Mouse (Mus musculus) limb, embryonic 11.5 days (tissue): ENCODE measurements around the gene Zc3h10. TPM values are rescaled to one million over a fixed set of nuclear protein-coding genes. Genes with fewer than 3 reads are reported as not detected.
"Not testable (repeated sequence)": the region's sequence is repeated elsewhere in the genome, so short reads cannot be mapped to it uniquely, and the experiment has no call there.

Source experiments
- ATAC-seq: fragments of 200-750 bp; cut with Nextera tagmentation; 2 replicates; pipeline ENCODE4 v1.8.0; 2017; ENCODE audit warnings: low read depth; ENCODE audit not compliant: insufficient number of reproducible peaks, low FRiP score, low TSS enrichment
- DNase-seq: peaks from one replicate; pipeline ENCODE4 v3.0.0-alpha.2; 2015; ENCODE audit warnings: low spot score
- H3K27ac ChIP-seq: fragments of 300-500 bp; sonication (generic); replicated peaks from 2 replicates; pipeline ENCODE4 v1.5.1; 2014; ENCODE audit warnings: low read depth, mild to moderate bottlenecking, low read length
- H3K27me3 ChIP-seq: fragments of 300-500 bp; sonication (generic); 2 replicates; pipeline ENCODE4 v1.6.1; 2014; ENCODE audit warnings: mild to moderate bottlenecking, low read length, mixed read lengths; ENCODE audit not compliant: control insufficient read depth, insufficient read depth
- H3K36me3 ChIP-seq: fragments of 300-500 bp; sonication (generic); 2 replicates; pipeline ENCODE4 v1.6.1; 2014; ENCODE audit warnings: mild to moderate bottlenecking, low read length, moderate library complexity, mixed read lengths; ENCODE audit not compliant: control insufficient read depth, insufficient read depth
- H3K4me1 ChIP-seq: fragments of 300-500 bp; sonication (generic); 2 replicates; pipeline ENCODE4 v1.6.1; 2014; ENCODE audit warnings: low read length, mixed read lengths; ENCODE audit not compliant: control insufficient read depth, insufficient read depth
- H3K4me2 ChIP-seq: fragments of 300-500 bp; sonication (generic); 2 replicates; pipeline ENCODE4 v1.6.1; 2014; ENCODE audit warnings: low read depth, mild to moderate bottlenecking, moderate library complexity; ENCODE audit not compliant: severe bottlenecking
- H3K4me3 ChIP-seq: fragments of 300-500 bp; sonication (generic); 2 replicates; pipeline ENCODE4 v1.5.1; 2014; ENCODE audit warnings: low read depth, low read length
- H3K9ac ChIP-seq: fragments of 300-500 bp; sonication (generic); 2 replicates; pipeline ENCODE4 v1.6.1; 2014; ENCODE audit warnings: mild to moderate bottlenecking, low read length
- H3K9me3 ChIP-seq: fragments of 300-500 bp; sonication (generic); 2 replicates; pipeline ENCODE4 v1.6.1; 2016; ENCODE audit warnings: low read length; ENCODE audit not compliant: control insufficient read depth
- WGBS: fragments of 180-500 bp; shearing (Covaris S2); extraction: QIAGEN DNeasy Blood & Tissue Kit; methylation state at CpG from one replicate; pipeline ENCODE4 v1.1.7; 2014; 5-methylcytosine and 5-hydroxymethylcytosine counted together
- polyA plus RNA-seq: library from polyadenylated mRNA; unstranded; fragments of >200 nt; fragmentation: Nextera tagmentation; extraction: Ambion mirVana; gene quantifications from 2 replicates; pipeline ENCODE4 v1.2.1, GENCODE M21; 2014

Zc3h10 gene
- polyA plus RNA-seq, 1 experiment from 2014 or later = 19.4 TPM

DNA sequence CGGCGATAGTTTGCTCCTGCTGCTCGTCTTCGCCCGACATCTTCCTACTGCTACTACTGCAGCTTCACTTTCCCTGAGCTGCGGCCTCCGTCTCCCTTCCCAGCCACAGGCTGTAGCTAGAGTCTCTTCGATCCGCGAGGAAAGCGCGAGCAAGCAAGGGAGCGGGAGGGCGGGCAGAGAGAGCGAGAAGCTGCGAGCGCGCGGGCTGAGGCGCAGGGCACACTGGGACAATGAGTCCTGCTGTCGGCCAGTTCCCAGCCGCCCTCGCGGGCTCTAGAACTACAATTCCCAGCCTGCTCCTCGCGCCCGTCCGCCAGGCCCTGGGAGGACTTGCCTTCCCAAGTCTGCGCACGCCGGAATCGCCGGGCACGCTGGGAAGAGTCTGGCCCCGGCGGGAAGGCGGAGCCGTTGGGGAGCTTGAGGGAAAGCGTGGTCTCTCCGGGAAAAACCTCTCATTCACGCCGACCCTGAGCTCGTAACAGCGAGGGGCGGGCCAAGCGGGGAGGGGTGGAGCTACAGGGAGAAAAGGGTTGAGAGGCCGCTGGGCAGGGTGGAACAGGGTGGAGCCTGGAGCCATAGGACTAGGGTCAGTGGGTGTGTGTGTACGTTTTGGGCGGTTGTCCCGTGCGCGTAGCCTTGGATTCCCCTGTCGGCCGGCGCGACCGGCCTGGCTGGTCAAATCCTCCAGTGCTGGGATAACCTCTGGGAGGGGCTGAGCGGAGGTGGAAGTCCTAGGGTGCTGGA is 18.4 kb upstream of the Zc3h10 start, which contains the start of gene Pa2g4:
Gene Pa2g4, minus strand, starts transcription at position 200 of the 744 bp plus-strand sequence.
- Histone ChIP-seq H3K9me3 (no peaks in the 10 kb centered on the region), H3K9ac (peak within 1 kb of the TSS; percentile 85), H3K36me3 (peaks cover 18% of the 10 kb centered on the region), H3K27me3 (no peaks in the 10 kb centered on the region), H3K4me2 (peak within 1 kb of the TSS; percentile 81), H3K4me1 (0 out of 2 replicates have a peak, but pooled peaks cover 3% of the 10 kb centered on the region), H3K4me3 (peak within 1 kb of the TSS; percentile 63), H3K27ac (peak within 1 kb of the TSS; percentile 78)
- ATAC-seq (peak; percentile 98), DNase-seq (peak; percentile 99)
- WGBS = 0% methylated on average over 58 of the region's 58 CpGs

DNA sequence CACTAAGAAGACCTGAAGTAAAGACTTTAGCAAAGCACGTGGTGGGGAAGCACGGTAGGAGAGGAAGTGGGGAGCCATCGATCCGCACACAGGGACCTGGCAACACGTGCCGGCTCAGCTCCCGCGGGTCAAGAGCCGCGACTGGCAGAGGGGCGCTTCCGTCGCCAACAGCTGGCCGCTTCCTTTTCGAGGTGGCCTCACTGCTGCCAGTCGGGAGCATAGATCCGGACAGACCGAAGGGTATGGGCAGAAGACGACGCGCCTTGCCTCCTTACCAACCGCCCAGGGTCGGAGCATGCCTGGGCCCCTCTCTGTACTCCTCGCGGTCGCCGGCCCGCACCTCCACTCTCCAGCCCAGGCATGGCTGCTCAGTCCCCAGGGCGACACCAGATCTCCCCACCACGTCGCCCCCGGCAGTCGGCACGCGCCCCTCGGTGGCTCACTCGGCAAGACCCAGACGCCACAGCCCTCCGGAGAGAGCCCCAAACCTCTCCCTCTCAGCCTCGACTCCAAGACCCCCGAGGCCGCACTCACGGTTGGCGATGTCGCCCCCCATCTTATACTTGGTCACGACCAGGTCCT is 17.7 kb upstream of the Zc3h10 start:
- Histone ChIP-seq H3K9me3 (no peaks in the 10 kb centered on the region), H3K4me3 (peak overlapping the region; percentile 63), H3K4me2 (peak overlapping the region; percentile 81), H3K9ac (peak overlapping the region; percentile 85), H3K4me1 (0 out of 2 replicates have a peak, but pooled peaks cover 3% of the 10 kb centered on the region), H3K27ac (peak overlapping the region; percentile 78), H3K27me3 (no peaks in the 10 kb centered on the region), H3K36me3 (peaks cover 23% of the 10 kb centered on the region)
- peak; percentile 61 for DNase-seq
- peak; percentile 32 for ATAC-seq
- WGBS = under 1% methylated on average over 45 of the region's 46 CpGs

DNA sequence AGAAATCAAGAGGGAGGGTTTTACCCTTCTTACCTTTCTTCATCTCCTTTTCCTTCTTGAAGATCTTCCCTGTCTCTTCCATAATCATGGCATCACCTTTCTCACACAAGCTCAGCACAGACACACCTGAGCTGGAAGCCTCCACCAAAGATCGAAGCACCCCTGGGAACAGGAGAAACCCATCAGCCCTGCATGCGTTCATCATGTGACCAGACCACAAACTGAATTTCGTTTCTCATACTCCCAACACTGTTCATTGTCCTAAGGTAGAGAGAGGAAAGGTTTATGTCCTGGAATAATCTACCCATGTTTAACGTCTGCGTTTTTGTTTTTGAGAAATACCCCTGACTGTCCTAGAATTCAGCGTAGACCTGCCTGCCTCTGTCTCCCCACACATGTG is 16.0 kb upstream of the Zc3h10 start:
- ATAC-seq (no peak), DNase-seq (no peak)
- Histone ChIP-seq H3K9ac (no peak overlapping the region), H3K36me3 (peaks cover 31% of the 10 kb centered on the region), H3K27ac (no peak overlapping the region), H3K27me3 (no peaks in the 10 kb centered on the region), H3K9me3 (no peaks in the 10 kb centered on the region), H3K4me3 (no peak overlapping the region), H3K4me2 (0 out of 2 replicates have a peak overlapping the region, but pooled peaks have one; percentile 81), H3K4me1 (0 out of 2 replicates have a peak, but pooled peaks cover 3% of the 10 kb centered on the region)
- 88% methylated on average over 6 of the region's 6 CpGs for WGBS

DNA sequence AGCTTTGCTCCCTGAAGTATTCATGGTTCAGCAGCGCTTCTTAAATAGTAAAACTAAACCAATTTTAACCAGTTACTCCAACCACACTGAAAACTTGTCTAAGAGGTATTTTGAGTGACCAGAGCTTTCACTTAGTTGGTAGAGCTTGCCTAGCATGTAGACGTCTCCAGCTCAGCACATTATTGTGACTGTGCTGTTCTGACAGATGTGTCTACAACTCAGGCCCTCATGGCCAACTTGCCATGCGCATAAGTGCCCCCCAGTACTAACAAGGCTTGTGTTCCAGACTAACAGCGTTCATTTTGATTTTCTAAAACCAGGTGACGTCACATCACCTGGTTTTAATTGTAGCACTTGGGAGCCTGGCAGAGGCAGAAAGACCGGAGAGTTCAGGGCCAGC is 9.4 kb upstream of the Zc3h10 start:
- H3K36me3 ChIP-seq = peaks cover 26% of the 10 kb centered on the region
- no peaks in the 10 kb centered on the region for H3K4me1 ChIP-seq
- DNase-seq = no peak
- H3K27me3 ChIP-seq = no peaks in the 10 kb centered on the region
- no peak overlapping the region for H3K4me2 ChIP-seq
- no peak overlapping the region for H3K9ac ChIP-seq
- ATAC-seq = no peak
- H3K9me3 ChIP-seq = no peaks in the 10 kb centered on the region
- no peak overlapping the region for H3K27ac ChIP-seq
- 66% methylated on average over 6 of the region's 6 CpGs for WGBS
- H3K4me3 ChIP-seq = no peak overlapping the region

DNA sequence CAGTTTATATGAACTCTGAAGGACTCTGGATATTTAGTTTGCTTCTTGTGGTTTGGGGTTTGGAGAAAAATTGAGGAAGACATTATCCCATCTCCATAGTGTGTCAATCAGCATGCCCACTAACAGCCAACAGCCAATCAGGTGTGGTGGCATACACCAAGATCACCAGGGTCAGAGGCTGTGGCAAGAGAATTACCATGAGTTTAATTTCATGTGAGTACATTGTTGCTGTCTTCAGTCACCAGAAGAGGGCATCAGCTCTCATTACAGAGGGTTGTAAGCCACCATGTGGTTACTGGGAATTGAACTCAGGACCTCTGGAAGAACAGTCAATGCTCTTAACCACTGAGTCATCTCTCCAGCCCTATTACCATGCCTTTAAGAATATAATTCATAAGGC is 8.7 kb upstream of the Zc3h10 start:
- DNase-seq = no peak
- no peaks in the 10 kb centered on the region for H3K27me3 ChIP-seq
- ATAC-seq = no peak
- no peak overlapping the region for H3K4me2 ChIP-seq
- H3K4me3 ChIP-seq = no peak overlapping the region
- H3K9me3 ChIP-seq = no peaks in the 10 kb centered on the region
- no peak overlapping the region for H3K9ac ChIP-seq
- H3K4me1 ChIP-seq = no peaks in the 10 kb centered on the region
- no peak overlapping the region for H3K27ac ChIP-seq
- peaks cover 20% of the 10 kb centered on the region for H3K36me3 ChIP-seq

DNA sequence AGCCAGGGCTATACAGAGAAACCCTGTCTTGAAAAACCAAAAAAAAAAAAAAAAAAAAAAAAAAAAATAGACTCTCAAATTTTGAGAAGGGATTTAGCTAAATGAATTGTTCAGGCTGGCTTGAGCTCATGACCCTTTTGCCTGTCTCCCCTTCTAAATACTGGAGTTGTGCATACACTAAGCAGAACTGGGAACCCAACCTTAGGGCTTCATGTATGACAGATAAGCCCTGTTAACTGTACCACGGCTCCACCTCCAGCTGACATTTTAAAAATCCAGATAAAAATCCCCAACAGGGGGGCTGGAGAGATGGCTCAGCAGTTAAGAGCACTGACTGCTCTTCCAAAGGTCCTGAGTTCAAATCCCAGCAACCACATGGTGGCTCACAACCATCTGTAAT is 8.0 kb upstream of the Zc3h10 start:
- not testable (repeated sequence) for H3K4me2 ChIP-seq, H3K27me3 ChIP-seq, H3K9ac ChIP-seq, H3K4me1 ChIP-seq, ATAC-seq, H3K4me3 ChIP-seq, DNase-seq, H3K9me3 ChIP-seq, H3K27ac ChIP-seq
- peaks cover 15% of the 10 kb centered on the region for H3K36me3 ChIP-seq
- WGBS = 94% methylated on average over 1 of the region's 1 CpGs

DNA sequence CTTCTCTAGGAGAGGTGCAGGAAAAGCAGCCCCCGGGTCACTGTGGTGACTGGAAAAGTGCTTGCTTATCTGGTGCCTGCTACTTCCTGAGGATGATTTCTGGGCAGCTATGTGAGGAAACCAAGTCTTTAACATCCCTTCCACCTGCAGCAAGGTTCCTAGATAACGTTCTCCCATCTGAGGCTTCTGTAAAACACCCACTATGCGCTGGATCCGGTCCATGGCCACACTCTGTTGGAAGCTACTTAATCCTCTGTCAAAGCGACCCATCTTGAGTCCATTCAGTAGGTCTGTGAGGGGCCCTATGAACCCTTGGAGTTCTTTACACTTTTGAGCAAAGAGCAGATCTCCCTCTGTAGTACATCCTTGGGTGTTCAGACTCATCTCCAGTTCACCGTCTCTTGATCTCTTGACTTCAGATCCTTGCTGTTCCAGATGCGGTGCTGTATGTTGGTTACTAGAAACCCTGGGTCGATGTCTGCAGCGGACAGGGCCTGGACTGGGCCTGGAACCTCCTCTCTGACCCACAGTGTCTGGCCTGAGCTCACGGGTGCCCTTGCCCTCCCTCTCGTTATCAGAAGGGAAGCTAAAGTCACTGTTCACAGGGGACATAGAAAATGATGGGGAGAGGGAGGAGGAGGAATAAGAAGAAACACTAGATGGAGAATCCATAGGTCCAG is 2.7 kb upstream of the Zc3h10 start:
- not testable (repeated sequence) for DNase-seq, H3K36me3 ChIP-seq, H3K4me3 ChIP-seq, H3K27ac ChIP-seq, H3K27me3 ChIP-seq, H3K9me3 ChIP-seq, ATAC-seq, H3K4me2 ChIP-seq, H3K9ac ChIP-seq, H3K4me1 ChIP-seq
- 91% methylated on average over 11 of the region's 11 CpGs for WGBS

DNA sequence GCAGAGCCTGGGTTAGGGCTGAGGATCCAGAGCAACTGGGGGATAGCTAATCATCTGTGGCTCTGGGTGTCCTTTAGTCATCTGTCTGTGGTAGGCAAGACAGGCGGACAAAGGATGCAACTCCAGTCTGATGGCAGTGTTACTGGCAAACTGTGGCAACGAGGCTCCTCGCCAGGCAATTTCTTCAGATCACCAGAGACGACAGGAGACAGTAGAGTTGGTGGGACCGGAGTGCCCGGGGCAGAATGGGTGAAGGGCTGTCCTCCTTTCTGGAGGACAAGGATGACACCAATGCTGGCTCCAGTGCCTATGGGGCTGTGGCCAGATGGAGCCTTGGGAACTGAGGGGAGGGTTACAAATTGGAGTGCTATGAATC is 2.1 kb upstream of the Zc3h10 start:
- 74% methylated on average over 6 of the region's 6 CpGs for WGBS
- not testable (repeated sequence) for H3K36me3 ChIP-seq, H3K27me3 ChIP-seq, H3K9ac ChIP-seq, H3K4me3 ChIP-seq, ATAC-seq, H3K4me1 ChIP-seq, H3K4me2 ChIP-seq, H3K9me3 ChIP-seq, H3K27ac ChIP-seq
- DNase-seq = peak; percentile 28
